Mouse (Mus musculus): ENCODE data around the gene Rad51d.
"Not testable (repeated sequence)": the region's sequence is repeated elsewhere in the genome, so short reads cannot be mapped to it uniquely, and the experiment has no call there.

Rad51d gene

GRCm38 (mm10) chr11:82890342-82890762 is at the start of gene Rad51d:
Gene Rad51d, minus strand, starts transcription at chr11:82890614.
- peak; percentile 97 to 98 for DNase-seq

DNA sequence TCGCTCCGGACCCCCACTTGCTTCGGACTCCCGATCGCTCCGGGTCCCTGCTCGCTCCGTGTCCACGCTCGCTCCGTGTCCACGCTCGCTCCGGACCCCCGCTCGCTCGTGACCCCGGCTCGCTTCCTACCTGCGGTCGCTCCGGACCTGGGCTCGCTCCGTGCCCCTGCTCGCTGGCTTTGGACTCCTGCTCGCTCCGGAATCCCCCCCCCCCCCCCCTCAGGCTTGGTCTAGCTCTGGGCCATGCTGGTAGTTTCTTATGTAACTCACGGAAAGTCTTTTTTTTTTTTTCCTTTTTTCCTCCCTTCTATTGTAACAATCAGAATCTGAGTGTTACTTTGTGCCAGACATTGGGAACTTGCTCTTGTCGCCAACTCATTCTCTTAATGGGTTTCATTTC is 42.8 kb upstream of the Rad51d start:
- DNase-seq: no peak

- DNase-seq: peak in 1 of 2 experiments; percentile 30
These were observed 41.4 kb upstream of the Rad51d start for GRCm38 (mm10) chr11:82931671-82932450.

DNA sequence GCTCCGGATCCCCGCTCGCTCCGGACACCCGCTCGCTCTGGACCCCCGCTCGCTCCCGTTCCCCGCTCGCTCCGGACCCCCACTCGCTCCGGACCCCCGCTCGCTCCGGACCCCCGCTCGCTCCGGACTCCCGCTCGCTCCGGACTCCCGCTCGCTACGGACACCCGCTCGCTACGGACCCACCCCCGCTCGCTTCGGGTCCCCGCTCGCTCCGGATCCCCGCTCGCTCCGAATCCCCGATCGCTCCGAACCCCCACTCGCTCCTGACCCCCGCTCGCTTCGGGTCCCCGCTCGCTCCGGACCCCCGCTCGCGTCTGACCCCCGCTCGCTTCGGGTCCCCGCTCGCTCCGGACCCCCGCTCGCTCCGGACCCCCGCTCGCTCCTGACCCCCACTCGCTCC is 40.7 kb upstream of the Rad51d start:
- DNase-seq: peak in 1 of 2 experiments; percentile 49

DNA sequence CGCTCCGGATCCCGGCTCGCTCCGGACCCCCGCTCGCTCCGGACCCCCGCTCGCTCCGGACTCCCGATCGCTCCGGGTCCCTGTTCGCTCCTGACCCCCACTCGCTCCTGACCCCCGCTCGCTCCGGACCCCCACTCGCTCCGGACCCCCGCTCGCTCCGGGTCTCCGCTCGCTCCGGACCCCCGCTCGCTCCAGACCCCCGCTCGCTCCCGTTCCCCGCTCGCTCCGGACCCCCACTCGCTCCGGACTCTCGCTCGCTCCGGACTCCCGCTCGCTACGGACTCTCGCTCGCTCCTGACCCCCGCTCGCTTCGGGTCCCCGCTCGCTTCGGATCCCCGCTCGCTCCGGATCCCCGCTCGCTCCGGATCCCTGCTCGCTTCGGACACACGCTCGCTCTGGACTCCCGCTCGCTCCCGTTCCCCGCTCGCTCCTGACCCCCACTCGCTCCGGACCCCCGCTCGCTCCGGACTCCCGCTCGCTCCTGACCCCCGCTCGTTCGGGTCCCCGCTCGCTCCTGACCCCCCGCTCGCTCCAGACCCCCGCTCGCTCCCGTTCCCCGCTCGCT is 40.1 kb upstream of the Rad51d start:
- peak; percentile 34 to 54 for DNase-seq

- DNase-seq: no peak
These were observed 39.2 kb upstream of the Rad51d start for GRCm38 (mm10) chr11:82929633-82929950.

DNA sequence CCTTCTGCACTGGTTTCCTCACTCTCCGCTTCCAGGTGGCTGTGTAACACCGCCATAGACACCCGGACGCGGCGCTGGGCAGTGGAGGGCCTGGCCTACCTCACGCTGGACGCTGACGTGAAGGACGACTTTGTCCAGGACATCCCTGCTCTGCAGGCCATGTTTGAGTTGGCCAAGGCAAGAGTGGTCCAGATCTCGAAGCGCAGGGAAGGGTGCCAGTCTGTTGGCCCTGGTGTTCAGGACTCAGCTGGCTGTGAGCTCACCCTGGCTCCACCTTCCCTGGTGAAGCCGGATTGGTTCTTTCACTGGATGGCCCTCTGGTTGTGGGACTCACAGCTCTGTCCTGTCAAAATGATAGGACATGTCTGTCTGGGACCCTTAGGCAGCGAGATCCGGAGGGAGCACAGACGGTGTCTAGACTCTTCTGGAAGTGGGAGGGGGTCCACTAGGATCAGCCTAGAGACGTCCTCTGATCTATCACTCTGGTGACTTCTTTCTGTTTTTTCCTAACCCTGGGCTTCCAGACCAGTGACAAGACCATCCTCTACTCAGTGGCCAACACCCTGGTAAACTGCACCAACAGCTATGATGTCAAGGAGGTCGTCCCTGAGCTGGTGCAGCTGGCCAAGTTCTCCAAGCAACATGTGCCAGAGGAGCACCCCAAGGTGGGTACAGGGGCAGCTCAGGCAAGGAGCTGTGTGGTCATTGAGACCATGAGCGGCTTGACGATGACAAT is 38.7 kb upstream of the Rad51d start:
- peak; percentile 49 to 67 for DNase-seq

DNA sequence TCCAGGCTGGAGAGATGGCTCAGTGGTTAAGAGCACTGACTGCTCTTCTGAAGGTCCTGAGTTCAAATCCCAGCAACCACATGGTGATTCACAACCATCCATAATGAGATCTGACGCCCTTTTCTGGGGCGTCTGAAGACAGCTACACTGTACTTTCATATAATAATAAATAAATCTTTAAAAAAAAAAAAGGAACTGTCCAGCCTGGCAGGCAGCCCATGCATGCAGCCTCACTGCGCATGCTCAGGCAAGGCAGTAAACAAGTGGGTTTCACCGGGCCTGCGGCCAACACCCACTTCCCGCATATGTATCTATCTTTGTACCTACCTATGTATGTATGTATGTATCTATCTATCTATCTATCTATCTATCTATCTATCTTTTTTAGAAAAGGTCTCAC is 33.5 kb upstream of the Rad51d start:
- not testable (repeated sequence) for DNase-seq

- no peak for DNase-seq
These were observed 31.3 kb upstream of the Rad51d start for GRCm38 (mm10) chr11:82921691-82922090.

DNA sequence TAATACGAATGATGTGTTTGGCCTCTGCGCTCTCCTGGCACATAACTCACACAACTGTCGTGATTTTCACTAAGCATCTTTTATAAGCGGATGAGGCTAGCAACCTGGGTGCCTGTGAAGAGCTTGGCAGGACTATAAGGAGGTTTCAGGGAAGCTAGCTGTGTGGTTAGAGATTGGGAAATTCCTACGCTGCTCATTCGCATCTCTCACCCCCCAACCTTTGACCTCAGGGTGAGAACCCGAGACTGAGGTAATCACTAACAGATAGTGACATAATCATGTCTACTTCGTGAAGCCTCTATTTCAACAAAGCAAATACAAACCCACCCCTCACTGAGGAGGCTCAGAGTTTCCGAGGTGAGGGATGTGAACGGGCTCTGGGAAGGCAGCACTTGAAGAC is 30.4 kb upstream of the Rad51d start:
- no peak for DNase-seq

GRCm38 (mm10) chr11:82914711-82915352 is 24.4 kb upstream of the Rad51d start:
- peak; percentile 89 to 92 for DNase-seq

GRCm38 (mm10) chr11:82910679-82911389 is 20.4 kb upstream of the Rad51d start:
- no peak for DNase-seq

- no peak for DNase-seq
These were observed 19.8 kb upstream of the Rad51d start, which contains the start of gene Unc45b for GRCm38 (mm10) chr11:82910250-82910649. Gene Unc45b, plus strand, starts transcription at chr11:82910550.

DNA sequence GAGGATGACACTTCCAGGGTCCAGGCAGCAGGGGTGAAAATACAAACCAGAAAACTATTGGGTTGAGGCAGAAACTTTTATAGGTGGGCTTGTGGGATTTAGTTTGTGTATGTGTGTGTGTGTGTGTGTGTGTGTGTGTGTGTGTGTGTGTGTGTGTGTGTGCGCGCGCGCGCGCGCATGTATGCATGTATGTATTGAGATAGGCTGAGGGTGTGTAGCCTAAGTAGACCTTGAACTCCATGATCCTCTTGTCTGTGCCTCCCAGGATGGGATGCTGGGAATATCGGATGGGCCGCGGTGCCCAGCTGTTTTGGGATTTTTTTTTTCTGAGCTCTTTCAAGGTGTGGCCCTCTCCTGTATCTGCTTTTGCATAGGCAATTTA is 18.2 kb upstream of the Rad51d start:
- no peak for DNase-seq

- peak; percentile 98 for DNase-seq
These were observed 17.5 kb upstream of the Rad51d start, which contains the start of gene Nle1 for GRCm38 (mm10) chr11:82907651-82908607. Gene Nle1, minus strand, starts transcription at chr11:82908411.

DNA sequence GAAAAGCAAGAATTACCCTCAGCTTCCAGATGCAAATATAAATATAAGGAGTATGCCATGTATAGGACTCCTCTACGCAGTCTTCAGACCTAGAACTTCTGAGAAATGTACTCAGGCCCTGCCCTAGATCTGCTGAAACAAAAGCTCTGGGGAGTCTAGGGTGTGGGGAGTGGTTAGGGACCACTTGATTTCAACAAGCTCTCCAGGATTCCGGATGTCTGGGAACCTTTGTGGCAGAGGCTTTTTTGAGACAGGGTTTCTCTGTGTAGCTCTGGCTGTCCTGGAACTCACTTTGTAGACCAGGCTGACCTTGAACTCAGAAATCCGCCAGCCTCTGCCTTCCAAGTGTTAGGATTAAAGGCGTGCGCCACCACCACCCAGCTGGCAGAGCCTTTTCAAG is 15.4 kb upstream of the Rad51d start:
- DNase-seq: no peak

DNA sequence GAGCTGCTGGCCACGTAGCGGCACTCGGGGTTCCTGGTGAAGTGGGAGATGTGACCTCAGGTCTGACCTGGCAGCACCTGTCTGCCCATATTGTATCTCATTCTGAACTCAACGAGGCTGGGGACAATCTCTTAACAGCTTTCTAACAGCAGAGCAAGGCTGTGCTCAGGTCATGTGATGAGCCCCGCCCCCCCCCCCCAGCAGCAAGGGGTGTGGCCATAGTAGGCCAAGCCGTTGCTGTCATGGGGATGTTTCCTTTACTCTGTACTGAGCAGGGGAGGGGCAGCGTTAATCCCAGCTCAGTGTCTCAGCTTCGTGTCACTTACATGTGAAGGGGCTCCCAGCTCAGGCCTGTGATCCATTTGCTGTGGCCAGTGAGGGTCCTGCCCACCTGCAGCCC is 14.5 kb upstream of the Rad51d start:
- no peak for DNase-seq

GRCm38 (mm10) chr11:82901606-82902310 is 11.3 kb upstream of the Rad51d start:
- DNase-seq: peak; percentile 55 to 70

DNA sequence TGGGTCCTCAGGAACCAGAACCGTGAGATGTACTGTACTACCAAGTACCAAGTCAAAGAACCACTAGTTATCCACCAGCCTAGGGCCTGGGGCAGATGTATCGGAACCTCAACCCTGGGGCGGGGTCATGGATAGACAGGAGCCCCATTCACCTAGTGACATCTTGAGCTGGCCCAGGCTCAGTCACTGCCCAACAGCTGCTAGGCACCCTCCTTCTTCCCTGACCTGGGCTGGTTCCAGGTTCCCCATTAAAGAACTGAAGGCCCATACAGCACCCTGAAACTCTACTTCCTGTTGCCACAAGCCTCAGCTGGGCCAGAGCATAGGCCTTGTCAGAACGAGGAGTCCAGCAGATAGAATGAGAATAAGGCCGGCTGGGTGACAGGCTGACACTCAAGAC is 9.3 kb upstream of the Rad51d start:
- no peak for DNase-seq

DNA sequence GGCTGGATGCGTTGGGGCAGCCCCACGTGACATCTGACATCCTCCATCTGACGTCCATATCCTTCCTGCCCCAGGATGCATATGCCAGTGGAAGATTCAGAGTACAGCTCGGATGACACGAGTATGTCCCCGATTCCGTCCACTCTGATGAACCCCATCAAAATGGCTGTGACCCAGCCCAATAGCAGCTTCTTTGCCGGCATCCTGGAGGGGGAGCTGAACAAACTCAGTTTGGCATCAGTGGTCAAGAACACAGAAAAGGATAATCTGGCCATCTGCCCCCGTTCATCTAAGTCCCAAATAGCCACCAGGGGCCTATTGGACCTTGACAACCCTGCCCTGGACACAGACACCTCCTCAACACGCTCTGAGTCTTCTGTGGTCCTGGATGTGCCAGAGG is 7.1 kb upstream of the Rad51d start:
- DNase-seq: no peak

- no peak for DNase-seq
These were observed 1.5 kb upstream of the Rad51d start, which contains the start of gene Fndc8 for GRCm38 (mm10) chr11:82891936-82892335. Gene Fndc8, plus strand, starts transcription at chr11:82892124.

Measured in cerebellum, postnatal 10 days (tissue).